Mouse (Mus musculus) hindbrain, postnatal 0 days (tissue): ENCODE data around the gene Cdc6. TPM values are rescaled to one million over a fixed set of nuclear protein-coding genes. Genes with fewer than 3 reads are reported as not detected.

Source experiments
- ATAC-seq: fragments of 200-750 bp; cut with Nextera tagmentation; 2 replicates; pipeline ENCODE4 v1.8.0; 2017; ENCODE audit warnings: mild to moderate bottlenecking, moderate TSS enrichment, moderate library complexity
- DNase-seq: peaks from one replicate; pipeline ENCODE4 v3.0.0-alpha.2; 2015; ENCODE audit warnings: low spot score
- H3K27ac ChIP-seq: fragments of 300-500 bp; sonication (generic); 2 replicates; pipeline ENCODE4 v1.5.1; 2014; ENCODE audit warnings: mild to moderate bottlenecking
- H3K27me3 ChIP-seq: fragments of 300-500 bp; sonication (generic); 2 replicates; pipeline ENCODE4 v1.6.1; 2014; ENCODE audit warnings: low read length, mixed read lengths; ENCODE audit not compliant: insufficient read depth
- H3K36me3 ChIP-seq: fragments of 300-500 bp; sonication (generic); 2 replicates; pipeline ENCODE4 v1.6.1; 2014; ENCODE audit warnings: low read length, mixed read lengths; ENCODE audit not compliant: insufficient read depth
- H3K4me1 ChIP-seq: fragments of 300-500 bp; sonication (generic); 2 replicates; pipeline ENCODE4 v1.6.1; 2014; ENCODE audit warnings: antibody characterized with exemption, low read length, mixed read lengths; ENCODE audit not compliant: insufficient read depth
- H3K4me2 ChIP-seq: fragments of 300-500 bp; sonication (generic); 2 replicates; pipeline ENCODE4 v1.6.1; 2014; ENCODE audit warnings: low read depth, mild to moderate bottlenecking, low read length, moderate library complexity, mixed read lengths
- H3K4me3 ChIP-seq: fragments of 300-500 bp; sonication (generic); 2 replicates; pipeline ENCODE4 v1.5.1; 2014; ENCODE audit warnings: low read length
- H3K9ac ChIP-seq: fragments of 300-500 bp; sonication (generic); replicated peaks from 2 replicates; pipeline ENCODE4 v1.6.1; 2014; ENCODE audit warnings: mild to moderate bottlenecking, low read length, moderate library complexity, mixed read lengths
- H3K9me3 ChIP-seq: fragments of 300-500 bp; sonication (generic); 2 replicates; pipeline ENCODE4 v1.6.1; 2016; ENCODE audit warnings: low read length, mixed read lengths
- CTCF ChIP-seq: IDR thresholded peaks from 2 replicates; pipeline ENCODE4 v1.5.1; 2016; ENCODE audit warnings: antibody characterized with exemption, control low read depth, low read depth
- WGBS: fragments of 180-500 bp; shearing (Covaris S2); extraction: QIAGEN DNeasy Blood & Tissue Kit; methylation state at CpG from one replicate; pipeline ENCODE4 v1.1.7; 2014; 5-methylcytosine and 5-hydroxymethylcytosine counted together
- polyA plus RNA-seq: library from polyadenylated mRNA; unstranded; fragments of >200 nt; fragmentation: Nextera tagmentation; extraction: Ambion mirVana; gene quantifications from 2 replicates; pipeline ENCODE4 v1.2.1, GENCODE M21; 2015
- total RNA-seq: library from RNA; depleted of rRNA; stranded (reverse); fragments of >200 nt; gene quantifications from 2 replicates; pipeline ENCODE4 v1.2.3, GENCODE M21; 2014

Gene Cdc6
- total and polyA plus RNA-seq, 2 experiments from 2014 or later: 2.5 to 3.0 TPM

GRCm38 (mm10) chr11:98938701-98939083, 31.1 kb downstream of the Cdc6 start:
- Histone ChIP-seq H3K9me3 (no peaks in the 10 kb centered on the region), H3K4me3 (peak overlapping the region; percentile 57), H3K27me3 (no peaks in the 10 kb centered on the region), H3K27ac (no peak overlapping the region), H3K4me2 (peak overlapping the region; percentile 93), H3K9ac (no peak overlapping the region; the same call in 1 of the 2 replicates), H3K4me1 (peaks cover 43% of the 10 kb centered on the region), H3K36me3 (no peaks in the 10 kb centered on the region)
- no peak for ATAC-seq
- DNase-seq: no peak
- TF ChIP-seq CTCF: no peak
- 46% methylated on average over 7 of the region's 7 CpGs for WGBS

DNA sequence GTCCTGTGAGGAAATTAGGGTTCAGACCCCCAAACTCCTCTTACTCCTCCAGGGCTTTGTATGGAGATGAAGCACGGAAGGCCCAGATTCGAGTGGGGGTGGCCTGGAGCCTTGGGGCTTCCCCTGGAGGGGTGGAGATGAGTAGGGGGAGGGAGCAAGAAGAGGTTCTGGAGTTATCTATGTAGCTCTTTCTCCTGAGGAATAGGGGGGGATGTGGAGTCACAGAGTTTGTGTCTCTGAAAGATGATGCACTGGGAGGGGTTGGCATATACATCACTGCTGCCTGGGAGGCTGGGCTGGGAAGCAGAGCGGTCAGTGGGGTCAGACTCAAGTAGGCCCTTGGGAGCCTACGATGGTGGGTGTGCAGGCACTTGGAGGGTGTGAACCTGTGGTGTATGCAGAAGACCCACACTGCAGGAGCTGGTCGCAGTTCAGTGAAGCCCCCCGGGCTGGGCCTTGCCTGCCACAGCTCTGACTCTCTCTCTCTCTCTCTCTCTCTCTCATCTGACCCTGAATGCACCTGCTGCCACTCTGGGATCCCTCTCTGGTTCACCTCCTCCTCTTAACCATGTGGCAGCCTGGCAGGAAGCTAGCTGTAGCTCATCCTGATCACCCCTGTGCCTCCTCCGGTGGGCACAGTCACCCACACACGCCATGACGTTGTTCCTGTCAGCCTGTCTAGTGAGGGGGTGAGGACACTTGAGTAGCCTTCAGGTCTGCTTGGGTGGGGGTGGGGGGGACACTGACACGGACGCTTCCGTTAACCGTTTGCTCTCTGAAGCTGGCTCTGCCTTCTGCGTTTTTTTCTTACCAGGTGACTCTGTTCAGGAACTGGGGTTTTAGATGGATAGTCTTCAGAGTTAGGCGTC, 31.7 kb downstream of the Cdc6 start:
- Histone ChIP-seq H3K4me2 (peak overlapping the region; percentile 93), H3K36me3 (no peaks in the 10 kb centered on the region), H3K9me3 (no peaks in the 10 kb centered on the region), H3K4me1 (peaks cover 45% of the 10 kb centered on the region), H3K27me3 (no peaks in the 10 kb centered on the region), H3K27ac (no peak overlapping the region), H3K4me3 (no peak overlapping the region), H3K9ac (no peak overlapping the region; the same call in 1 of the 2 replicates)
- WGBS: 51% methylated on average over 15 of the region's 15 CpGs
- TF ChIP-seq CTCF: no peak
- ATAC-seq (no peak), DNase-seq (no peak)

GRCm38 (mm10) chr11:98939953-98940641, 32.5 kb downstream of the Cdc6 start:
- H3K9ac ChIP-seq: no peak overlapping the region
- no peaks in the 10 kb centered on the region for H3K27me3 ChIP-seq
- H3K9me3 ChIP-seq: no peaks in the 10 kb centered on the region
- ATAC-seq: no peak
- H3K4me1 ChIP-seq: peaks cover 45% of the 10 kb centered on the region
- DNase-seq: no peak
- H3K4me2 ChIP-seq: peak overlapping the region; percentile 62
- H3K36me3 ChIP-seq: no peaks in the 10 kb centered on the region
- H3K27ac ChIP-seq: 0 out of 2 replicates have a peak overlapping the region, but pooled peaks have one; percentile 78
- TF ChIP-seq CTCF: no peak
- H3K4me3 ChIP-seq: no peak overlapping the region
- WGBS: 58% methylated on average over 11 of the region's 11 CpGs

DNA sequence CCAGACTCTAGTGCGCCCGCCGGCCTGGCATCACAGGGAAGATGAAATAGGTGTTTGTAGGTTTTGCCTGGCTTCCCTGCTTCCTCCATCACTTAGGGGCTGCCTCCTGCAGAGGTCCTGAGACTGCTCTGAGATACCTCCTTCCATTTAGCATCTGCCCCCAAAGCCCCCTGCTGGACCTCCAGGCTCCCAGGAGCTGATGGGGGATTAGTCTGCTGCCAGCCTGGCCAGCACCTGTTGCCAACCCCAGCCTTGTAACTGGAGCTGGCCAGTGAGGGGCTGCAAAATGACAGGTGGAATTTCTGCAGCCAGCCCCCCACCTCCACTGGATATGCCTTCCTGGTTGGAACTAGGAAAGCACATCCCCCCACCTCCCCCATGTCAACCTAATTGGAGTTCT, 33.2 kb downstream of the Cdc6 start:
- H3K36me3 ChIP-seq: no peaks in the 10 kb centered on the region
- ATAC-seq (no peak), DNase-seq (no peak)
- WGBS: 27% methylated on average over 3 of the region's 3 CpGs
- no peaks in the 10 kb centered on the region for H3K9me3 ChIP-seq
- H3K27ac ChIP-seq: 0 out of 2 replicates have a peak overlapping the region, but pooled peaks have one; percentile 78
- 0 out of 2 replicates have a peak overlapping the region, but pooled peaks have one; percentile 38 for H3K4me3 ChIP-seq
- peaks cover 45% of the 10 kb centered on the region for H3K4me1 ChIP-seq
- H3K27me3 ChIP-seq: no peaks in the 10 kb centered on the region
- 0 out of 2 replicates have a peak, but pooled peaks have one; percentile 6 for TF ChIP-seq CTCF
- peak overlapping the region; percentile 62 for H3K4me2 ChIP-seq
- peak overlapping the region; percentile 61; the same call in 1 of the 2 replicates for H3K9ac ChIP-seq

GRCm38 (mm10) chr11:98941341-98941825, 33.8 kb downstream of the Cdc6 start:
- no peaks in the 10 kb centered on the region for H3K9me3 ChIP-seq
- DNase-seq (peak; percentile 70), ATAC-seq (no peak)
- peak overlapping the region; percentile 38 for H3K4me3 ChIP-seq
- no peaks in the 10 kb centered on the region for H3K36me3 ChIP-seq
- H3K4me2 ChIP-seq: peak overlapping the region; percentile 62
- no peaks in the 10 kb centered on the region for H3K27me3 ChIP-seq
- no peak for TF ChIP-seq CTCF
- peak overlapping the region; percentile 78 for H3K27ac ChIP-seq
- H3K4me1 ChIP-seq: peaks cover 45% of the 10 kb centered on the region
- peak overlapping the region; percentile 61 for H3K9ac ChIP-seq
- WGBS: 6% methylated on average over 12 of the region's 12 CpGs

- Histone ChIP-seq H3K4me2 (peak overlapping the region; percentile 62), H3K4me3 (peak overlapping the region; percentile 38), H3K9ac (peak overlapping the region; percentile 61), H3K27ac (peak overlapping the region; percentile 78), H3K36me3 (no peaks in the 10 kb centered on the region), H3K4me1 (peaks cover 40% of the 10 kb centered on the region), H3K9me3 (no peaks in the 10 kb centered on the region), H3K27me3 (no peaks in the 10 kb centered on the region)
- DNase-seq (peak; percentile 88), ATAC-seq (peak; percentile 58; the same call in 1 of the 2 replicates)
- 4% methylated on average over 15 of the region's 15 CpGs for WGBS
- no peak for TF ChIP-seq CTCF
Measured at GRCm38 (mm10) chr11:98941826-98942550, 34.4 kb downstream of the Cdc6 start.
